Mouse (Mus musculus) hindbrain, embryonic 13.5 days (tissue): ENCODE results near the gene Carnmt1. TPM values are rescaled to one million over a fixed set of nuclear protein-coding genes. Genes with fewer than 3 reads are reported as not detected.

ENCODE experiments used
- ATAC-seq: fragments of 200-750 bp; cut with Nextera tagmentation; 2 replicates; pipeline ENCODE4 v1.8.0; 2017; ENCODE audit warnings: moderate TSS enrichment; ENCODE audit not compliant: low FRiP score
- H3K27ac ChIP-seq: fragments of 300-500 bp; sonication (generic); 2 replicates; pipeline ENCODE4 v1.5.1; 2015; ENCODE audit warnings: inconsistent platforms, mild to moderate bottlenecking, moderate library complexity
- H3K27me3 ChIP-seq: fragments of 300-500 bp; sonication (generic); 2 replicates; pipeline ENCODE4 v1.6.1; 2015; ENCODE audit warnings: mild to moderate bottlenecking, inconsistent platforms
- H3K36me3 ChIP-seq: fragments of 300-500 bp; sonication (generic); 2 replicates; pipeline ENCODE4 v1.6.1; 2015; ENCODE audit warnings: mild to moderate bottlenecking, inconsistent platforms
- H3K4me1 ChIP-seq: fragments of 300-500 bp; sonication (generic); replicated peaks from 2 replicates; pipeline ENCODE4 v1.6.1; 2015; ENCODE audit warnings: inconsistent platforms
- H3K4me2 ChIP-seq: fragments of 300-500 bp; sonication (generic); 2 replicates; pipeline ENCODE4 v1.6.1; 2015; ENCODE audit warnings: inconsistent platforms, mild to moderate bottlenecking, moderate library complexity
- H3K4me3 ChIP-seq: fragments of 300-500 bp; sonication (generic); 2 replicates; pipeline ENCODE4 v1.5.1; 2015; ENCODE audit warnings: mild to moderate bottlenecking, inconsistent platforms
- H3K9ac ChIP-seq: fragments of 300-500 bp; sonication (generic); 2 replicates; pipeline ENCODE4 v1.6.1; 2015; ENCODE audit warnings: mild to moderate bottlenecking, inconsistent platforms
- H3K9me3 ChIP-seq: fragments of 300-500 bp; sonication (generic); 2 replicates; pipeline ENCODE4 v1.6.1; 2016; ENCODE audit warnings: inconsistent platforms
- WGBS: fragments of 180-500 bp; shearing (Covaris S2); methylation state at CpG from one replicate; pipeline ENCODE4 v1.1.7; 2015; 5-methylcytosine and 5-hydroxymethylcytosine counted together
- polyA plus RNA-seq: library from polyadenylated mRNA; unstranded; fragments of >200 nt; fragmentation: Nextera tagmentation; extraction: Ambion mirVana; gene quantifications from 2 replicates; pipeline ENCODE4 v1.2.1, GENCODE M21; 2015

Carnmt1 gene
- 15.2 and 15.8 TPM in 2 replicates for polyA plus RNA-seq

GRCm38 (mm10) chr19:18670608-18671007, at the start of gene Carnmt1:
Gene Carnmt1 (plus strand): TSS chr19:18670764.
- Histone ChIP-seq H3K4me1 (peaks cover 22% of the 10 kb centered on the region), H3K36me3 (no peaks in the 10 kb centered on the region), H3K4me3 (peak within 1 kb of the TSS; percentile 79), H3K27ac (peak within 1 kb of the TSS; percentile 82), H3K9me3 (no peaks in the 10 kb centered on the region), H3K27me3 (no peaks in the 10 kb centered on the region), H3K4me2 (peak within 1 kb of the TSS; percentile 82), H3K9ac (peak within 1 kb of the TSS; percentile 87)
- ATAC-seq = peak; percentile 99
- WGBS = under 1% methylated on average over 43 of the region's 58 CpGs

- Histone ChIP-seq H3K27me3 (no peaks in the 10 kb centered on the region), H3K4me1 (no peaks in the 10 kb centered on the region), H3K36me3 (no peaks in the 10 kb centered on the region), H3K4me3 (no peak overlapping the region), H3K4me2 (no peak overlapping the region), H3K9ac (no peak overlapping the region), H3K9me3 (no peaks in the 10 kb centered on the region), H3K27ac (no peak overlapping the region)
- ATAC-seq = no peak
- WGBS = 73% methylated on average over 2 of the region's 2 CpGs
Measured at GRCm38 (mm10) chr19:18623894-18624293, 46.7 kb upstream of the Carnmt1 start.

GRCm38 (mm10) chr19:18629589-18629988, 41.0 kb upstream of the Carnmt1 start:
- Histone ChIP-seq H3K4me1 (peaks cover 16% of the 10 kb centered on the region; the same call in 1 of the 2 replicates), H3K4me2 (peak overlapping the region; percentile 32), H3K4me3 (no peak overlapping the region), H3K9me3 (no peaks in the 10 kb centered on the region), H3K36me3 (no peaks in the 10 kb centered on the region), H3K9ac (no peak overlapping the region), H3K27ac (no peak overlapping the region), H3K27me3 (peaks cover 8% of the 10 kb centered on the region; the same call in 1 of the 2 replicates)
- ATAC-seq = no peak
- WGBS = 62% methylated on average over 1 of the region's 1 CpGs

- no peaks in the 10 kb centered on the region for H3K36me3 ChIP-seq
- H3K9ac ChIP-seq = peak overlapping the region; percentile 81
- ATAC-seq = no peak
- peak overlapping the region; percentile 81 for H3K4me3 ChIP-seq
- H3K9me3 ChIP-seq = no peaks in the 10 kb centered on the region
- WGBS = 14% methylated on average over 17 of the region's 17 CpGs
- peaks cover 16% of the 10 kb centered on the region; the same call in 1 of the 2 replicates for H3K4me1 ChIP-seq
- H3K27ac ChIP-seq = no peak overlapping the region
- H3K4me2 ChIP-seq = peak overlapping the region; percentile 86
- H3K27me3 ChIP-seq = peaks cover 8% of the 10 kb centered on the region; the same call in 1 of the 2 replicates
Measured at GRCm38 (mm10) chr19:18630221-18631119, 40.1 kb upstream of the Carnmt1 start.

- Histone ChIP-seq H3K27ac (peak overlapping the region; percentile 79), H3K4me1 (peaks cover 16% of the 10 kb centered on the region; the same call in 1 of the 2 replicates), H3K9me3 (no peaks in the 10 kb centered on the region), H3K4me3 (peak overlapping the region; percentile 81), H3K4me2 (peak overlapping the region; percentile 86), H3K9ac (peak overlapping the region; percentile 81), H3K36me3 (no peaks in the 10 kb centered on the region), H3K27me3 (peaks cover 8% of the 10 kb centered on the region; the same call in 1 of the 2 replicates)
- WGBS = under 1% methylated on average over 40 of the region's 40 CpGs
- ATAC-seq = peak; percentile 67
Measured at GRCm38 (mm10) chr19:18631161-18631643, 39.4 kb upstream of the Carnmt1 start.

GRCm38 (mm10) chr19:18631644-18632219, 38.8 kb upstream of the Carnmt1 start, which contains the start of the genes Ostf1 and Nmrk1:
Gene Ostf1 (minus strand): TSS chr19:18631823.
Gene Nmrk1 (plus strand): TSS chr19:18631950.
- Histone ChIP-seq H3K9me3 (no peaks in the 10 kb centered on the region), H3K36me3 (no peaks in the 10 kb centered on the region), H3K9ac (peak within 1 kb of the TSS; percentile 81), H3K27me3 (peaks cover 8% of the 10 kb centered on the region; the same call in 1 of the 2 replicates), H3K4me1 (peaks cover 16% of the 10 kb centered on the region; the same call in 1 of the 2 replicates), H3K4me2 (peak within 1 kb of the TSS; percentile 86), H3K4me3 (peak within 1 kb of the TSS; percentile 81), H3K27ac (peak within 1 kb of the TSS; percentile 79)
- ATAC-seq = peak; percentile 99
- 1% methylated on average over 51 of the region's 51 CpGs for WGBS

GRCm38 (mm10) chr19:18632231-18633185, 38.1 kb upstream of the Carnmt1 start:
- peaks cover 16% of the 10 kb centered on the region; the same call in 1 of the 2 replicates for H3K4me1 ChIP-seq
- H3K27ac ChIP-seq = no peak overlapping the region
- peak overlapping the region; percentile 81 for H3K4me3 ChIP-seq
- peaks cover 8% of the 10 kb centered on the region; the same call in 1 of the 2 replicates for H3K27me3 ChIP-seq
- WGBS = 66% methylated on average over 13 of the region's 13 CpGs
- no peaks in the 10 kb centered on the region for H3K9me3 ChIP-seq
- peak overlapping the region; percentile 86 for H3K4me2 ChIP-seq
- no peaks in the 10 kb centered on the region for H3K36me3 ChIP-seq
- no peak for ATAC-seq
- peak overlapping the region; percentile 81 for H3K9ac ChIP-seq

- 88% methylated on average over 5 of the region's 5 CpGs for WGBS
- Histone ChIP-seq H3K4me2 (no peak overlapping the region), H3K27me3 (no peaks in the 10 kb centered on the region), H3K9ac (no peak overlapping the region), H3K27ac (no peak overlapping the region), H3K36me3 (no peaks in the 10 kb centered on the region), H3K4me1 (no peaks in the 10 kb centered on the region), H3K9me3 (no peaks in the 10 kb centered on the region), H3K4me3 (no peak overlapping the region)
- ATAC-seq = no peak
Measured at GRCm38 (mm10) chr19:18637954-18638353, 32.6 kb upstream of the Carnmt1 start.

- Histone ChIP-seq H3K4me3 (no peak overlapping the region), H3K27ac (no peak overlapping the region), H3K36me3 (no peaks in the 10 kb centered on the region), H3K4me1 (no peaks in the 10 kb centered on the region), H3K9ac (no peak overlapping the region), H3K4me2 (no peak overlapping the region), H3K9me3 (no peaks in the 10 kb centered on the region), H3K27me3 (no peaks in the 10 kb centered on the region)
- ATAC-seq = no peak
- 68% methylated on average over 5 of the region's 5 CpGs for WGBS
Measured at GRCm38 (mm10) chr19:18638949-18639348, 31.6 kb upstream of the Carnmt1 start.

- H3K27me3 ChIP-seq = no peaks in the 10 kb centered on the region
- 28% methylated on average over 2 of the region's 2 CpGs for WGBS
- no peak overlapping the region for H3K4me2 ChIP-seq
- H3K9ac ChIP-seq = no peak overlapping the region
- ATAC-seq = no peak
- no peak overlapping the region for H3K4me3 ChIP-seq
- H3K9me3 ChIP-seq = no peaks in the 10 kb centered on the region
- no peak overlapping the region for H3K27ac ChIP-seq
- no peaks in the 10 kb centered on the region for H3K4me1 ChIP-seq
- no peaks in the 10 kb centered on the region for H3K36me3 ChIP-seq
Measured at GRCm38 (mm10) chr19:18639552-18639951, 31.0 kb upstream of the Carnmt1 start.

GRCm38 (mm10) chr19:18641001-18641400, 29.6 kb upstream of the Carnmt1 start:
- Histone ChIP-seq H3K4me2 (no peak overlapping the region), H3K4me3 (no peak overlapping the region), H3K9ac (no peak overlapping the region), H3K9me3 (no peaks in the 10 kb centered on the region), H3K4me1 (no peaks in the 10 kb centered on the region), H3K27ac (no peak overlapping the region), H3K27me3 (no peaks in the 10 kb centered on the region), H3K36me3 (no peaks in the 10 kb centered on the region)
- 74% methylated on average over 4 of the region's 4 CpGs for WGBS
- no peak for ATAC-seq
